Mouse (Mus musculus): ENCODE results near the gene Loxl4. TPM values are rescaled to one million over a fixed set of nuclear protein-coding genes. Genes with fewer than 3 reads are reported as not detected.
A peak's percentile ranks its signal among the peaks of the same experiment; 100 is the strongest.

The Loxl4 gene
- total RNA-seq (2021), result 2.1 and 2.2 TPM in 2 replicates
- long read RNA-seq, partial matches to known transcripts, result 2 of 9 reads
- long read RNA-seq, other reads (novel, unspliced or antisense), result 3 of 9 reads

DNA sequence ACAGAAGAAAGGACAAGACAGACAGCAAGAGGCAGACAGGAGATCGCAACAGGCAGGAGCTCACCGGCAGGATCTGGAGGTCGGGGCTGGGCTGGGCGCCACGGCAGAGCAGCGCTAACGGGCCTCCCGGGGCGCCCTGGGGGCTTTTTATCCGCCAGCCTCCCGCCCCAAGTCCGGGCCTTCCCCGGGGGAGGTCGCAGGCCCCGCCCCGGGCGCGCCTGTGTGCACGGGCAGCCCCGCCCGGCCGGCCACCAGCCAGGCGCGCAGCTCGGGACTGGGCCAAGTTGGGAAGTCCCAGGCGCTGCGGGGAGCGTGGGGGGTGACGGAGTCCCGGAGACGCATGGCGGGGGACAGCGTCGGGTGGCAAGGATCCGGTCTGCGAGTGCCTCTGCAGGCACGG, at the start of gene Loxl4:
Gene Loxl4, minus strand, starts transcription at position 160 of the 400 bp plus-strand sequence.
- peak; percentile 76 for DNase-seq

DNA sequence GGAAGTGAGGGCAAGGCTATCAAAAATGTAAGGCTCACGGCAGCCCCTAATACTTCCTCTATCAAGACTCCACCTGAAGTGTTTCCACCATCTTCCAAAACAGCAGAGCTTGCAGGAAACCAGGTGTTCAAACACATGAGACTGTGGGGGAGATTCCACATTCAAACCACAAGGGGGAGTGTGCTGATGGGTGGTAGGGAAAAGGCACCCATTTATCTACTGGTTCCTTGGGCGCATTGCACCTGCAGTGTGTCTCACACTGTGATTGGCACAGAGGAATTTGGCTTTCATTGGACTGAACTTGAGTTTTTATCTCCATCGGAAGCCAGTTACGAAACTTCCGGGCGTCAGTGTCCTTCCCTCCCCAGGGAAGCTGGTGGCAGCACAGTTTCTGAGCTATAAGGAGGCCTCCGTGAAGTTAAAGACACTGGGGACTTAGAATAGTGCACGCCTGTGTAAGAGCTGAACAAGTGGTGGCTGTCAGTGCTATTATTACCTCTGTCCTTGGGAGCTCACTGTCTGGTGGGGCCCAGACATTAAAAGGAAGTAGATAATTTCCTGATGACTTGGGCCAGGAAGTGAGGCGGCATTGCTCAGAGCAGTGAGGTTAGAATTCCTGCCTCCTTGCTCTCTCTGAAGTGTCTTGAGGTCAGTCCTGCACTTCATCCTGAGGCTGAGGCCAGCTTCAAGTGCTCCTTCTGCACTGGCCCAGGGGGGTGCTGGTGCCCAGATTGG, 49.0 kb upstream of the Loxl4 start:
- DNase-seq, result no peak

DNA sequence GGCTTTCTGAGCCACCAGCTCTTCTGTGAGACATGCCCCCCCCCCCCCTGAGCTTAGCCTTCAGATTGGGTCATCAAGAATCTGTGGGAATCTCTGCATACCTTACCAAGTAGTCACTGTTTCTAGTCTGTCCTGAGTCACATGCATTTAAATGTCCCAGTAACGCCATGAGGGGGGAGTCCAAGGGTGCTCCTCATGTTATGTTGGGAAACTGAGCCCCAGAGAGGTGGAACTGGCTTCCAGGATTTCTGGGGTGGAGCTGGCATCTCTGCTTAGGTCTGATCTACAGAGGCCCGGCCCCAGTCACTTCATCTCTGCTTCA, 47.6 kb upstream of the Loxl4 start:
- DNase-seq, result no peak

DNA sequence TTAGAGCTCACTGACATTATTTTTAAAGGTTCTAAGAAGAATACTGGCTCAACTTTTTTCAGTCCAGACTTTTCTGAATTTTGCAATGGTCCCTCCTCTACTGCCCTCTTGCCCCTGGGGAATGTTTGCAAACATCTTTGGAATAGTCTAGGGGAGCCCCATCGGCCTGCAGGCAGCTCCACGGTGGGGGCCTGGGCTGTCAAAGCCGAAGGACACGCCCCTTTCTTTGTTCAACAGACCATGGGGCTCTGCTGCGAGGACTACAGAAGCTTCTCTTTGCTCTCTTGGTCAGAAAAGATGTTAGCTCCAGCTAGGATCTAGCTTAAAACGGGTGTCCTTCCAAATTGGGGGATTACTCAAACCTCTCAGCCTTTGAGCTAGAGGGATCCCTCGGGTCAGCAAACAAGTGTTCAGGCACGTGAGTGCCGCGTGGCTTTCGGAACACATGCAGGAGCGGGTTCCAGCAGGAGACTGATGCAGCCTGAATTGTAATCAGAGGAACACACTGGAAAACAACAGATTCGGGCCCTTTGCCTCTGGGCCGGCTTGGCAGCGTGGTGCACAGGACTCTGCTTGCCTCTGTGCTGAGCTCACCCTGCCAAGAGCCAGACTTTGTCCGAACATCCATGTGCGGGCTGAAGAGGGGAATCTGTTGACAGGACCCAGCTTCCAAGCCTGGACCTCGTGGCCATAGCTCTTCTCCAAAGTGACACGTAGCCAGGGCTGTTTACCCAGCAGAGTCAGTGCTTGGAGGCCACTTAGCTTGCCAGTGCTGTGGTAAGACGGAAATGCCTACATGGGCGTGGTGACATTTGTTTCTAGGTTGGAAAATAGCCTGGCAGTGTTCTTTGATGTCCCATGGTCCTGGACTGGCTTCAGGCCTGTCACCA, 47.0 kb upstream of the Loxl4 start:
- peak; percentile 53 for DNase-seq

DNA sequence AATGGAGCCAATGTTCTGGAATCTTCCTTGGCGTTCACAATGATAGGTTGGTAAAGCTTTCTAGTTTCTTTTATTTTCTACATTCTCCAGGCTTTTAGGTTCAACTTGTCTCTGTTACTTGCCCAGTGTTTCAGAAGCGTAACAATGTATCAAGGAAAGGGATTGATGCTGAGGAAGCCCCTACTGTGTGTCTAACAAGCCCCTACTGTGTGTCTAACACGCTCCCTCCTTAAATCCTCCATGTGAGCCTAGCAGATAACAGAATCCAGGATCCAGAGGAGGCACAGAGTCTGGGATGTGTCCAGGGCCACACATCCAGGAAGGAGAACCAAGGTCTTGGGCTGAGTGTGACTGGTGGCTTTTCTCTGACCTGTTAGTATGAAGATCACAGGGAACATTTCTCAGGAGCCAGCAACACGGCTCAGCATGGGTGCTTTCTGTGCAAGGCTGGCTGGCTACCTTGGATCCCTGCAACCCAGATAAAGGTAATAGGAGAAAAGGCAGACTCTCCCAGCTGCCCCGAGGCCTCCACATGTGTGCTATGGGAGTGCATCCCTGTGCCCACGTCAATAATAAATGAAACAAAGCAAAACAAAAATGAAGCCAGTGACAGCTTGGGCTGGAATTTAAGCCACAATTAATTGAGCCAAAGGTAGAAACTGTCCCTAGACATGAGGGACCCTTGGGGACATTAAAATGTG, 46.0 kb upstream of the Loxl4 start:
- no peak for DNase-seq

DNA sequence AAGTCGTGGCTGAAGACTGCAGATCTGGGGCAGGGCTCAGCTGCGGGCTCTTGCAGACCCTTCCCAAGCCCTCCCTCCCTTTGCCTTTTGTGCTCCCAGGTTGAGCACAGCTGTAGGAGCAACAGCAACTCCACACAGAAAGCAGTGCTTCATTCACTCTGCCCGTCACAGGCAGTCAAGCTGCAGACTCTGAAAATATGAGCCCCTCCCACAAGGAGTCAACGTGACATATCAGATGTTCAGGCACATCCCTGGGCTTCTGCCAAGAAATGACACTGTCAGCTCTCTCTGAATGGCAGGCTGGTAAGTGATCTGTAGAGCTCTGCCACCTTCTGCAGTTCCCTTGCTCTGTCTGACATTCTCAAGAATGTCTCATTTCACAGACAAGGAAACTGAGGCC, 45.2 kb upstream of the Loxl4 start:
- peak; percentile 63 for DNase-seq

DNA sequence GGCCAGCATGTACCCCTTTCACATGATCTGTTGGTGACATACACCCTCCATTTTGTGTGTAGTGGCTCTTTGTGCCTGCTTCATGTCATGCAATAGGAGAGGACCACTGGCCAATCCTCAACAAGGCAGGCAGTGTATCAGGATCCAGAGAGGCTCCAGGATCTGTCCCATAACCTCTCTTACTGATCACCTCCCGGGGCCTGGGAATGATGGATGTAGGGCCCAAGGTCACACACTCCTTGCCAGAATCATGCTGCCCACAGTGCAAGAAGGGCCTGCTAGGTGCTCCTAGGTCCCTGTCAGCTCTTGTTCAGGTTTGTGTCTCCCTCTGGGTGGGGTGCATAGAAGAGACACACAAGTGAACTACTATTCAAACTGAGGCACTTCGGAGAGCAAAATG, 44.7 kb upstream of the Loxl4 start:
- no peak for DNase-seq

DNA sequence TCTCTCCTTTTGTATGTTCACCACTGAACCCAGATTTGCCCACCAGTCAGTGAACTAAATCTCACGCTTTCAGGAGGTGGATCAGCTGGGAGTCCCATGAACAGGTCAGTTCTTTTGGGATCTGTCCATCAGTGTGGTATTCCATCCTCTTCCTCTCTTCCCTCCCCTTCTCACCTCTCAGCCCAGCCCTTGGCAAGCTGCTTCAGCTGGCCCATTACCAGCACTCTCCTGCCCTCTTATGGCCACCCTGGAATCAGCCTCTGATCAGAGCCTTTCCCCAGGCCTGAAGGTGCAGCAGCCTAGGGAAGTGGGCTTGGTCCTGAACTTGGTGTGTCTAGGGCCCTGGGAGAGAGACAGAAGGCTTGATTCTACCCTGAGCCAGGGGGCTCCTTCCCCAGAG, 42.4 kb upstream of the Loxl4 start:
- peak; percentile 80 for DNase-seq

DNA sequence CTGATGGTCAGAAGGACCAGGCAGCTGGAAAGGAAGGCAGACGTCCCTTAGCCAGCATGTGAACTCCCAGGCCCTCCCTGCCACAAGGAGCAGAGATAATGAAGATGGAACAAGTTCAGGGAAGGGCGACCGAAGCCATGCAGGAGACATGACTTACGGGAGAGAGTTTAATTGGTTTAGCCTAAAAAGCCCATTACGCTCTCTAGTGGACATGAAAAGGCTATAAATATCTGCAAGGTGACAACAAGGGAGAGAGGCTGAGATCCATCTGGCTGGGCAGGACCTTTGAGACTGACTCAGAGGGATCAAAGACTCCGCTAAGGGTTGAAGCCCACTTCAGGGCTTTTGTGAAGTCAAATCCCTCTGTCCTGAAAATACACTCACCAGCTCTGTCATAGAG, 40.5 kb upstream of the Loxl4 start:
- DNase-seq, result no peak

DNA sequence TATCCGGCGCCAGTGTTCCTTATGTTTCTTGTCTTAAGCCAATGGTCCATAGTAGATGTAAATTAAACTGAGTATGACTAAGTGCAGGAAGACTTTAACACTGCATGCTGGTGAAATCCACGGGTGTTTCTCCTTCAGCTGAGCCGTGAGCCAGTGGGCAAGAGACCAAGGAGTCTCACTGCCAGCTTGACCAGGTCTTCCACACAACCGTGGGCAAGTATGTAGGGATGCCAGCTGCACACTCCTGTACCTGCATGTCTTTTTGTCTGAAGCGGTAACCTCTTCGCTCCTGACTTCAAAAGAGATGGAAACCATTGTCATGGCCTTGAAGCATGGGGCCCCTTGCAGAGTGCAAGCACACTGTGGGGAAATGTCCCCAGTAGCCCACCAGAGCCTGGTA, 39.8 kb upstream of the Loxl4 start:
- no peak for DNase-seq

DNA sequence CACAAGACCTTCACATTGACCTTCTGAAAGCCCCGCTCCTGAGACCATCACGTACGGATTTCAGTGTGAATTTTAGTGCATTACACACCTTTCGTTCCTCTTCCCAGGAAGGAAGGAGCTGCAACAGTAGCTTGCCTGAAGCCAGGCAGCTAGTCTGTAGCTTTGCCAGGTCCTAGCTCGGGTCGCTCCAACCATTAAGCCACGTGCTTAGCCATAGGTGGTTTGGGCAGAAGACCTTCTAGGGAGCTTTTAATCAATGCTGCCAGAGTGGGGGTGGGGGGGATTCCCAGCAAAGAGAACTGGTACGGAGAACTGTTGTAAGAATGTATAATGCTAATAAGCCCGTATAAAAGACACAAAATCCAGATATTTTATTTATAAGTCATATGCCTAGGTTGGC, 27.6 kb upstream of the Loxl4 start:
- DNase-seq, result no peak

DNA sequence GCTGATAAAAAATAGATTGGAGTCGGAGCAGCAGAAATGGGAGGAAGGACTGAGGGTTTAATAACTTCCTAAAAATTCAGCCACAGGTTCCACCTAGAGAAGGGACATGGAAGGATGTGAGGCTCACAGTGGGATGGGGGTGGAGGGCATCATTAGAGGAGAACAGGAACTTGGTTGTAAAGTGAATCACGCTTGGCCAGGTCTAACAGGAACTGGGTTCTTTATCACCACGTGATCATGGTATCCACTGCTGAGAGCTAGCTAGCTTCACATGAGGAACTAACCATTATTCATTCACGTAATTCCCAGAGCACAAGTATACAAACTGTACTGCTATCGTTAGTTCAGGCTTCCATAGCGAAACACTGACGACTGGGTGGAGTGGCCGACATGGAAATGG, 26.9 kb upstream of the Loxl4 start:
- no peak for DNase-seq

DNA sequence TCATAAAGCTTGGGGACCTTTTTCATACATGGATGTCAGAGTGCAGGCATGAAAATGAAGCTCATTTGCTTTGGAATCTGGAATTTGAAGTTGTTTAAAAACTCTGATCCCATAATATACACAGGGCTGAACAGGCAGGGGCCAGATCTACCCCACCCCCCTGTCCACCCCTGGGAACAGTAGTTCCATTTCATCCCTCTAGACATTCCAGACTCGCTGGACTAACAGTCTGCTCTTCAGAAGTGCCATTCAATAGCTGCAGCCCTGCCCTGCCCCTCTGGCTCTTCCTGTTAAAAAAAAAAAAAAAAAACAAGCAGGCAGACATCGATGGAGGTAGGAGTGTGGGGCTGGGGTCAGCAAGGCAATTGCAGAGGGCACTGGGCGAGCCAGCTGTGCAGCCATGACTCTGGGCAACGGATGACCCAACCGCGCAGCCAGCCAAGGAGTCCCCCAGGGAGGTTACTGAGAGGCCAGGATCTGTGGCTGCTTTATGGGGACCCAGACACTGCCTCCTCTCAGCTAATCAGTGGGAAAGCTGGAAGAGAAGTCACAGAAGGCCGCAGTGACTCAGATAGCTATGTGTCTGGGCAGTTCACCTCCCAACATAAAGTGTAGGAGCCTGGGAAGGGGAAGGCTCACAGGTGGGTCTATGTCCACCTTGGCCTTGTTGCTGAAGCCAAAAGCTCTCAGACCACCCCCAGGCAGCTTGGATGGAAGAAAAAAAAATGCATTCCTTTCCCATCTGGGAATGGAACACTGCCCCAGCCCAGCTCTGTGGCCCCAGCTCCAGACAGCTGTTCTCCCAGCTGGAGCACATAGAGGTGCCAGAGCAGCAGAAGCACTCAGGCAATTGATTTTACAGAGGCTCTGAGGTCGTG, 26.2 kb upstream of the Loxl4 start:
- no peak for DNase-seq

DNA sequence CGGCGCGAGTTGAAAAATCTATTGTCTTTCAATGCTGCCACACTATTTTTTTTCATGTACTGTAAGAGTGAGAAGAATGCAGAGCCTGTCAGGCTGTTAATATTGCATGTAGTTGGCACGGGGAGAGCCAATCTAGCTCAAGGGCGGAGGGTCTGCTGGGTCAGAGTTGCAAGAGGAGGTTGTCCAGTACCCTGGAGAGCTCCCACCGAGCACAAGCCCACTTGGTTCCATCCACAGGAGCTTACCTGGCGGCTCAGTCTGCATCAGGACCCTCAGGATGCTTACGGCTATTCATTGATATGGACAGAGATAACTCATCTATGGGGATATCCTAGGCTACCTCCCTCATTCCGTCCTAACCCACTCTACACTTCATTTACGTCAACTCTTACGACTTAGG, 24.0 kb upstream of the Loxl4 start:
- DNase-seq, result no peak

DNA sequence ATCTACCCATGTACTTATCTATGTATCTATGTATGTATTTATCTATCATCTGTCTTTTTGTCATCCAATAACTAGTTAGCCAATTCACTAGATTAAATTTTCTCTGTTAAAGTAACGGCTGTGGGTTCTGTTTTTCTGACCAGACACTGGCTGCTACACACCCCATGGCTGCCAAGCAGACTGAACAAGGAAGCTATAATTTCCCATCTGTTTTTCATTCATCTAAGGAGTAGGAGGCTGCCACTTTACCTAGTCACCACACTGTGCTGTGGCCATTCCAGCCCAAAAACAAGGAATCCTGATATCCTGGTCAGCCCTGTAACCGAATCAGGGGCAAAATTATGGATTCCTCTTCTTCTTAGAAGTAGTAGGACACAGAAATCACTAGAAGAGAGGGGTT, 21.0 kb upstream of the Loxl4 start:
- no peak for DNase-seq

DNA sequence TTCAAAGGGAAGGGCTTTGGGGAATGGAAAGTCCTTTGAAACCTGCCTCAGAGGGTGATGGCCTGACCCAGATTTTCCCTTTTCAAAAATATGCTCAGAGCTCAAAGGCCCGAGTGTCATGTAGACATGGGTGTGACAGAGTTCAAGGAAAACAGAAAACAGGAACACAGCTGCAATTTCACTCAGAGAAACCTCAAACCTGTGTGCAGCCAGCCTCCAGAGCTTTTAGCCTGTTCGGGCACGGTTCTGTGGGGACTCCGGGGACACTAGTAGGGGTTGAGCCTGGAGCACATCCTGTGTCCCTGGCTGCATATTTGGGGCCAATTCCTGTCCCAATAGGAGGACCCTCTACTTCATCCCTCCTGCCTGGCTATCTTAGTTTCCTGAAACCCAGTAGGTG, 19.7 kb upstream of the Loxl4 start:
- no peak for DNase-seq

DNA sequence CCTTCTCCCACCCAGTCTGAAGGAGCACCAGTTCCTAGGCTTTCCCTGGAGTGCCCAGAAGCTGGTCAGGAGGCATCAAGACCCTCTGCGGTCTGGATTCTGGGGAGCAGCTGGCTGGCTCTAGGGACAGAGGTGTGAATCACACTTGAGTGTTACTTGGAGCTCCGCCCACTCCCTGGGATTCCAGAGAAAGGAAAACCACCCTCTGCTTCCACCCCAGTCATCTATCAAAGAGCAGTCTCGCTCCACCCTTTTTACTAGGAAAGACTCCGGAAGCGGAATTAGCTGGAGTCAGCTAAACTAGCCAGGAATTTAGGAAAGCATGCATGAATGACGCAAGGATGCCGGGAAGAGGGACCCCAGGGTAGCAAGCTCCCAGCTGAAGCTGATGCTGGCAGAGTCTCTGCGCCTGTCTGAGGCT, 18.9 kb upstream of the Loxl4 start:
- DNase-seq, result no peak

DNA sequence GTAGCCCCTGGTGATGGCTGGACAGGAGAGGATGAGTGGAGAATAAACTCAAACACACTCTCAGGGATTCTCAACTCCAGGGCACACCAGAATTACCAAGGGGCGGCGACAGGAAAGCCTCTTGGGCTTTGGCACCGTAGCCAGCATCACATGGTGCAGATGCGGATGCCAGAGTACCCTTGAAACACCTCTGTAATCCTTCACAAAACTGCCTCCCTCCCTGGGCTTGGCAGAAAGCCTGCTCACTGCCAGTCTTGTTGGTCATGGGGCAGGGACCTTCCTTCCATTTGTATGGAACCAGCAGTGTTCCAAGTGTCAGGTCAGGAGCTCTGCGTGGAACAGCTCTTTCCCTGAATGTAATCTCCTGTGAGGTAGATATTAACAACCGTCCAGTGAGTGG, 15.5 kb upstream of the Loxl4 start:
- no peak for DNase-seq

DNA sequence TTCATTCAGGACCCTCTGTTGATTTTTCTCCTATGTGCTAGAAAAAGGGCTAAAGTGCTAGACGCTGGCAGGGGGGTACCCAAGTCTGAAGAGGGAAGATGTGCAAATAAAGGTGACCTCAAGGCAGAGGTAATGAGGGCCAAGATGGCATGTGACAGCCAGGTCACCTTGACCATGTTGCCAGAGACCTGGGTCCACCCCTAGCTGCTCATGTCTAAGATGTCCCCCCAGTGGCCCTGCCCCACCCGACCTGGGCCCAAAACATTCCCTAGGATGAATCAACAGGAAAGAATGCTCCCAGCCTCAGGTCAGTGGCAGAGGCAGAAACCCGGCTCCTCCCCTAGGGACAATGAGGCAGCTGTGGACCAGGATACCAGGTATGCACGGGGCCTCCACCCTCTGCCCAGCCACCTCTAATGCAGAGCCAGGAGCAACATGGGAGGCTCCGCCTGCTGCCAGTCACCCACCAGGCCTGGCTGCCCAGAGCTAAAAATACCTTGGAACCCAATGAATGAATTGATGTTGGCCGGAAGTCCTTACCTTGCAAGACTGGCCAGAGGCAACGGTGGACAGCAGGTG, 1.1 kb upstream of the Loxl4 start:
- no peak for DNase-seq

DNA sequence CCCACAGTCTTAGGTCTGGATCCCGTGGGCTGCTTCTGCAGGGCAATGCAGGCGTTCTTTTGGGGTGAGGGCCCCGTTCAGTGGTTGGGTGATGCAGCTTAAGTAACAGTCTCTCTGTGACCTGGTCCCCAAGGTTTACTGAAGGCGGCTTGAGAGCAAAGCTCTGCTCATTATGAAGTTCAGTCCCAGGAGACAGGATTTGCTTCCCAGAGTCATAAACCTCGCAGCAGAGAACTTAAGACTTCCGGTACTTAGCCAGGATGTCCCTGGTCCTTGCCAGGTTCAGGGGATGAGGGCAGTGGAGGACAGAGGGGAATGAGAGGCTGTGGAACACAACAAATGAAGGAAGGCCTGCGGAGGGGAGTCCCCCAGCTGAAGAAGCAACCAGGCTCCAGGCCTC, 503 bp upstream of the Loxl4 start:
- no peak for DNase-seq

DNA sequence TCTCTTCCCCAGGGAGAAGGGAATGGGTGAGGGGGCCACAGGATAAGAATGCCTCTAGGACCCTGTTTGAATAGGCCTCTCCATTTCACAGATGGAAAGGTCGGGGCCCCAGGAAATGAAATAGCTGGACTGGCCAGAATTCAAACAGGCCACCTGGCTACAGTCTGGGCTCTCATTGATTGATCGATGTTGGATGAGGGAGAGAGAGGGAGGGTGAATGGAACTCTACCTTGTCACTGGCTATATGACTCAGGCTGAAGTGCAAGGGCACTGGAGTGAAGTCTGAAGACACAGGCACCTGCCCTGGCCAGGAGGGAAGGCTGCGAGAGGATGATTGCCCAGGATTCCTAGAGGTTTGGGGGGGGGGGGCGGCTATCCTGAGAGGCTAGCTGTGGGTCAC, 867 bp downstream of the Loxl4 start:
- DNase-seq, result no peak

DNA sequence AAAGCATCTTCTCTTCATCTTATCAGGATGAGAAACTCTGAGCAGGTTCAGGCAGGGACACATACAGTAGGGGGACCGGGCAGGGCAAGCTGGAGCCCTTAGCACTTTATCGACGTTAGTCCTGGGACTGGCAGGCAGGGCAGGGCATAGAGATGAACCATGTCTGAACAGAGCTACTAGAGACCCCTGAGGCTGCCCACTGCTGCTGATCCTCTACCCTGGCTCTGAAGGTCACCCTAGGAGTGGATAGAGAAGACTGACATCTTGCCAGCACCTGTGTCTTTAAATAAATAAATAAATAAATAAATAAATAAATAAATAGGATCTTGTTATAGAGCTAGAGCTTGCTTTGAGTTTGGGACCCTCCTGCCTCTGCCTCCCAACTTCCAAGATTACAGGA, 2.9 kb downstream of the Loxl4 start:
- DNase-seq, result no peak

Data from adrenal gland, postnatal 25 days (tissue).